Mouse (Mus musculus) embryonic facial prominence, embryonic 11.5 days (tissue): ENCODE results near the gene Spink4. TPM values are rescaled to one million over a fixed set of nuclear protein-coding genes. Genes with fewer than 3 reads are reported as not detected.

Experiments
- ATAC-seq: fragments of 200-750 bp; cut with Nextera tagmentation; replicated peaks from 2 replicates; pipeline ENCODE4 v1.8.0; 2017; ENCODE audit warnings: low read depth; ENCODE audit not compliant: insufficient number of reproducible peaks, low FRiP score, low TSS enrichment
- DNase-seq: peaks from one replicate; pipeline ENCODE4 v3.0.0-alpha.2; 2015; ENCODE audit warnings: low spot score
- H3K27ac ChIP-seq: fragments of 300-500 bp; sonication (generic); replicated peaks from 2 replicates; pipeline ENCODE4 v1.5.1; 2014; ENCODE audit warnings: mild to moderate bottlenecking, low read depth, low read length, control low read depth
- H3K27me3 ChIP-seq: fragments of 300-500 bp; sonication (generic); 2 replicates; pipeline ENCODE4 v1.6.1; 2014; ENCODE audit warnings: mild to moderate bottlenecking, low read length, moderate library complexity, mixed read lengths; ENCODE audit not compliant: control insufficient read depth, insufficient read depth
- H3K36me3 ChIP-seq: fragments of 300-500 bp; sonication (generic); replicated peaks from 2 replicates; pipeline ENCODE4 v1.6.1; 2014; ENCODE audit warnings: low read depth, mild to moderate bottlenecking, low read length, moderate library complexity, mixed read lengths; ENCODE audit not compliant: control insufficient read depth, insufficient read depth
- H3K4me1 ChIP-seq: fragments of 300-500 bp; sonication (generic); 2 replicates; pipeline ENCODE4 v1.6.1; 2014; ENCODE audit warnings: low read length, mixed read lengths; ENCODE audit not compliant: control insufficient read depth, insufficient read depth
- H3K4me2 ChIP-seq: fragments of 300-500 bp; sonication (generic); 2 replicates; pipeline ENCODE4 v1.6.1; 2014; ENCODE audit warnings: low read depth, mild to moderate bottlenecking, control low read depth, low read length, moderate library complexity
- H3K4me3 ChIP-seq: fragments of 300-500 bp; sonication (generic); 2 replicates; pipeline ENCODE4 v1.5.1; 2014; ENCODE audit warnings: low read depth, low read length, control low read depth
- H3K9ac ChIP-seq: fragments of 300-500 bp; sonication (generic); replicated peaks from 2 replicates; pipeline ENCODE4 v1.6.1; 2014; ENCODE audit warnings: mild to moderate bottlenecking, control low read depth, low read length
- H3K9me3 ChIP-seq: fragments of 300-500 bp; sonication (generic); replicated peaks from 2 replicates; pipeline ENCODE4 v1.6.1; 2016; ENCODE audit warnings: mild to moderate bottlenecking, low read length, inconsistent platforms, mixed read lengths; ENCODE audit not compliant: control insufficient read depth
- WGBS: fragments of 180-500 bp; shearing (Covaris S2); extraction: QIAGEN DNeasy Blood & Tissue Kit; methylation state at CpG from one replicate; pipeline ENCODE4 v1.1.7; 2014; 5-methylcytosine and 5-hydroxymethylcytosine counted together
- polyA plus RNA-seq: library from polyadenylated mRNA; unstranded; fragments of >200 nt; fragmentation: Nextera tagmentation; extraction: Ambion mirVana; gene quantifications from 2 replicates; pipeline ENCODE4 v1.2.1, GENCODE M21; 2014

The Spink4 gene
- polyA plus RNA-seq, 1 experiment from 2014 or later = not detected

DNA sequence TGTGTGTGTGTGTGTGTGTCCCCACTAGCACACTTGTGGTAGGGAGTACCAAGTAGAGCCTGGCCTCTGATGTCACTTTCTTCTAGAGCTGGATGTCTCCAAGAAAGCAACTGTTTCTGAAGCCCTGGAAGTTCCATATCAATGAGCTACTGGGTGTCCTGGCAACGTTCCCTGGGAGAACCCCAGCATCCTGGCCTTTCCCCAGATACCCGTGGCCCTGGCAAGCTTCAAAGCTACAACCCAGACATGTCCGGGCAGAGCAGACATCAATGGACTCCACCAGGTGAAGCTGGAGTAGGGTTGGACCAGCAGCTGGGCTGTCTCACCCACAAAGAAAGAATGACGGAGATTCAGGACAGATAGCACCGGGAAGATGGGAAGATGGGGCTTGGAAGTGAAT, 28.6 kb upstream of the Spink4 start:
- DNase-seq (no peak), ATAC-seq (no peak)
- H3K36me3 ChIP-seq = no peaks in the 10 kb centered on the region
- H3K4me2 ChIP-seq = no peak overlapping the region
- no peak overlapping the region for H3K9ac ChIP-seq
- H3K27me3 ChIP-seq = no peaks in the 10 kb centered on the region
- no peaks in the 10 kb centered on the region for H3K4me1 ChIP-seq
- H3K4me3 ChIP-seq = no peak overlapping the region
- no peak overlapping the region for H3K27ac ChIP-seq
- H3K9me3 ChIP-seq = no peaks in the 10 kb centered on the region
- WGBS = 80% methylated on average over 5 of the region's 5 CpGs

DNA sequence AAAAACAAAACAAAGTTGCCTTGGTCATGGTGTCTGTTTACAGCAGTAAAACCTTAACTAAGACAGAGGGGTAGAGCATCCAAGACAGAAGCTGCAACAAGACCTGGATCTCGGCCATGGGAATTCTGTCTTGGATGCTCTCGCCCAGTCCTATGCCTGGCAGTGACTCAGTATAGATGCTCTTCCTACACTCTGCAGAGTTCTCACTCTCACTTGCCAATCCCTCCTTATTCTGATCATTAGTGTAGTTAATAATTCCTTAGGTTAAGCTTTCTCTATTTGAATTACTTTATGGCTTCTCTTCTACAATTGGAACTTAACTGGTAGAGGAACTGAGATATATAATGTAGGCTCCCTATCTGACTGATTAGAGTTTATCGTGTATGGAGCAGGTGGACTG, 24.7 kb upstream of the Spink4 start:
- Histone ChIP-seq H3K9me3 (no peaks in the 10 kb centered on the region), H3K4me1 (no peaks in the 10 kb centered on the region), H3K27me3 (no peaks in the 10 kb centered on the region), H3K27ac (no peak overlapping the region), H3K4me3 (no peak overlapping the region), H3K36me3 (no peaks in the 10 kb centered on the region), H3K4me2 (no peak overlapping the region), H3K9ac (no peak overlapping the region)
- DNase-seq = no peak
- WGBS = 87% methylated on average over 3 of the region's 3 CpGs
- no peak for ATAC-seq

DNA sequence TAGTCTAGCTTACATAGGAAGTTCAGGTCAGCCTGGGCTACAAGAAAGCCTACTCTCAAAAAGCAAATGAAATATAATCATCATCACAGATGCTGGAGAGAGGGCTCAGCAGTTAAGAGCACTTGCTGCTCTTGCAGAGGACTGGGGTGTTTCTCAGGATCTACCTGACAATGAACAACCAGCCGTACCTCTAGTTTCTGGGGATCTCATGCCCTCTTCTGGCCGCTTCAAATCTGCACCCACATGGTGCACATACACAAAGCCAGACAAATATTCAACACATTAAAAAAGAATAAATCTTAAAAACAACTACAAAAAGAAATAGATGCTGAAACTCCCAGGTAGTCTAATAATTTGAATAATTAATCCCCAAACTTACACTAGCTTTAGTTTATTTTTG, 24.2 kb upstream of the Spink4 start:
- no peaks in the 10 kb centered on the region for H3K9me3 ChIP-seq
- H3K9ac ChIP-seq = no peak overlapping the region
- H3K27ac ChIP-seq = no peak overlapping the region
- no peaks in the 10 kb centered on the region for H3K27me3 ChIP-seq
- no peaks in the 10 kb centered on the region for H3K36me3 ChIP-seq
- DNase-seq = no peak
- H3K4me1 ChIP-seq = no peaks in the 10 kb centered on the region
- no peak overlapping the region for H3K4me3 ChIP-seq
- H3K4me2 ChIP-seq = no peak overlapping the region
- WGBS = 97% methylated on average over 2 of the region's 2 CpGs
- no peak for ATAC-seq

GRCm38 (mm10) chr4:40898476-40899044, 21.3 kb upstream of the Spink4 start:
- ATAC-seq = no peak
- WGBS = 70% methylated on average over 6 of the region's 6 CpGs
- Histone ChIP-seq H3K9ac (no peak overlapping the region), H3K4me1 (no peaks in the 10 kb centered on the region), H3K4me2 (no peak overlapping the region), H3K4me3 (no peak overlapping the region), H3K27me3 (no peaks in the 10 kb centered on the region), H3K36me3 (no peaks in the 10 kb centered on the region), H3K27ac (no peak overlapping the region), H3K9me3 (no peaks in the 10 kb centered on the region)
- no peak for DNase-seq

DNA sequence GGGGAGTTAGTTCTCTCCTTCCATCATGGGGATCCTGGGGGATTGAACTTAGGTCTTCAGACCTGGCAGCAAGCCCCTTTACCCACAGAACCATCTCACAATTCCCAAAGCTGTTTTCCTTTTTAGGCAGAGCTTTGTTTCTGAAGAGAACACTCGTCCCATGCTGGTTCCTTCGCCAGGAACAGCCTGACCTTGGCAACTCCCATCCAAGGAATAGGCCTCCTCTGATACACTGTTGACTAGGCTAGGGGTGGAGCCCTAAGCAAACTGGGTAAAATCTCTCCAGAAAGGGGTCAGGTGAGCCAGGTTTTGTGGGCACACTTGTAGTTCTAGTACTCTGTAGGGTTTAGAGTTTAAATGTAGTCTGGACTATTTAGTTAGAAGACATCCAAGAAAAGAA, 20.6 kb upstream of the Spink4 start:
- H3K27me3 ChIP-seq = no peaks in the 10 kb centered on the region
- DNase-seq (no peak), ATAC-seq (no peak)
- H3K9ac ChIP-seq = no peak overlapping the region
- H3K4me3 ChIP-seq = no peak overlapping the region
- no peaks in the 10 kb centered on the region for H3K9me3 ChIP-seq
- H3K4me1 ChIP-seq = no peaks in the 10 kb centered on the region
- no peaks in the 10 kb centered on the region for H3K36me3 ChIP-seq
- H3K4me2 ChIP-seq = no peak overlapping the region
- no peak overlapping the region for H3K27ac ChIP-seq
- WGBS = 62% methylated on average over 2 of the region's 2 CpGs

- WGBS = 86% methylated on average over 3 of the region's 3 CpGs
- ATAC-seq (no peak), DNase-seq (no peak)
- Histone ChIP-seq H3K36me3 (no peaks in the 10 kb centered on the region), H3K27me3 (no peaks in the 10 kb centered on the region), H3K4me3 (no peak overlapping the region), H3K9ac (no peak overlapping the region), H3K27ac (no peak overlapping the region), H3K4me1 (no peaks in the 10 kb centered on the region), H3K9me3 (no peaks in the 10 kb centered on the region), H3K4me2 (no peak overlapping the region)
Observed at GRCm38 (mm10) chr4:40900071-40900470, 19.8 kb upstream of the Spink4 start.

DNA sequence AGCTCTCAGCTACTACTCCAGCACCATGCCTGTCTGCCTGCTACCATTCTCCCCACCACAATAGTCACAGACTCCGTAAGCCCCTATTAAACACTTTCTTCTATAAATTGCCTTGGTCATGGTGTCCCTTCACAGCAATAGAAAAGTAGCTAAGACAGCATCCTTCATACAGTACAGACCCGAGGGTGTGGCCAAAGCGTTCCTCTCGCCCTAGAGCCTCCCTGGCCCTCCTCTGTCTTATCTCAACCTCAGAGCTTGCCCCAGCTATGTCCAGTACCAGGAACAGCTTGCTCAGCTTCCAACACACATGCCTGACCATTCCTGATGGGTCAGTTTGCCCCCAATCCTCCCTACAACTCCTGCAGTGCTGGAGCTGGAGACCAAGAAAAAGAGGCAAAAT, 19.2 kb upstream of the Spink4 start:
- ATAC-seq = no peak

GRCm38 (mm10) chr4:40906298-40906697, 13.6 kb upstream of the Spink4 start:
- no peaks in the 10 kb centered on the region for H3K4me1 ChIP-seq
- no peaks in the 10 kb centered on the region for H3K9me3 ChIP-seq
- no peak overlapping the region for H3K9ac ChIP-seq
- no peaks in the 10 kb centered on the region for H3K36me3 ChIP-seq
- 38% methylated on average over 1 of the region's 1 CpGs for WGBS
- ATAC-seq (no peak), DNase-seq (peak; percentile 48)
- no peak overlapping the region for H3K4me3 ChIP-seq
- H3K4me2 ChIP-seq = no peak overlapping the region
- no peaks in the 10 kb centered on the region for H3K27me3 ChIP-seq
- H3K27ac ChIP-seq = no peak overlapping the region

More for the DNA sequence above, 19.2 kb upstream of the Spink4 start:
- no peaks in the 10 kb centered on the region for H3K9me3 ChIP-seq
- no peak for DNase-seq
- H3K4me2 ChIP-seq = no peak overlapping the region
- H3K27me3 ChIP-seq = no peaks in the 10 kb centered on the region
- no peak overlapping the region for H3K27ac ChIP-seq
- WGBS = 86% methylated on average over 4 of the region's 4 CpGs
- H3K4me1 ChIP-seq = no peaks in the 10 kb centered on the region
- H3K4me3 ChIP-seq = no peak overlapping the region
- H3K36me3 ChIP-seq = no peaks in the 10 kb centered on the region
- H3K9ac ChIP-seq = no peak overlapping the region
